ENCODE assay signal across 30 mouse cellular contexts in genomic region chr4:28837669-28838068, GRCm38 (mm10).
"Had no signal": no experiment of that assay in that cellular context is flagged by ENCODE, and none has a peak within 500 bp of the region (broad histone marks: within the 10 kb centered on the region; RNA-seq: fewer than 3 reads in every experiment).

No protein-coding gene starts in this region.

- H3K9me3 ChIP-seq: embryonic facial prominence, embryonic 10.5 days; embryonic facial prominence, embryonic 12.5 days; embryonic facial prominence, embryonic 13.5 days; embryonic facial prominence, embryonic 15.5 days; forebrain, embryonic 10.5 days; forebrain, embryonic 12.5 days; forebrain, embryonic 13.5 days; forebrain, embryonic 15.5 days had no signal

- H3K4me3 ChIP-seq: embryonic facial prominence, embryonic 10.5 days; embryonic facial prominence, embryonic 12.5 days; embryonic facial prominence, embryonic 13.5 days; embryonic facial prominence, embryonic 15.5 days; erythroblast, embryonic 14.5 days; forebrain, embryonic 10.5 days; forebrain, embryonic 12.5 days; forebrain, embryonic 13.5 days; forebrain, embryonic 15.5 days; gastrocnemius, adult 2 months; heart, adult 2 months had no signal

- H3K36me3 ChIP-seq: embryonic facial prominence, embryonic 10.5 days; embryonic facial prominence, embryonic 12.5 days; embryonic facial prominence, embryonic 13.5 days; embryonic facial prominence, embryonic 15.5 days; forebrain, embryonic 10.5 days; forebrain, embryonic 12.5 days; forebrain, embryonic 15.5 days had no signal

- H3K4me1 ChIP-seq: embryonic facial prominence, embryonic 12.5 days; embryonic facial prominence, embryonic 13.5 days; embryonic facial prominence, embryonic 15.5 days; forebrain, embryonic 10.5 days; forebrain, embryonic 12.5 days; forebrain, embryonic 13.5 days had no signal

- H3K9ac ChIP-seq: embryonic facial prominence, embryonic 12.5 days; embryonic facial prominence, embryonic 13.5 days; embryonic facial prominence, embryonic 15.5 days; forebrain, embryonic 12.5 days; forebrain, embryonic 13.5 days; forebrain, embryonic 15.5 days; forebrain, postnatal 0 days had no signal

- H3K27me3 ChIP-seq: embryonic facial prominence, embryonic 12.5 days; embryonic facial prominence, embryonic 13.5 days; embryonic facial prominence, embryonic 15.5 days; forebrain, embryonic 12.5 days; forebrain, embryonic 13.5 days; forebrain, embryonic 15.5 days had no signal

- DNase-seq: cerebellum, adult 18-20 months; cerebellum, adult 2 months; cerebellum, adult 8-10 months; cerebellum, adult 9-10 months; cerebellum, adult 9-11 months; cerebellum, postnatal 10 days; cerebellum, postnatal 14 days; cerebellum, postnatal 25 days; cerebellum, postnatal 36 days; embryo, embryonic 11 days; forebrain, postnatal 0 days; gastrocnemius, adult 2 months; gastrocnemius, postnatal 10 days; gastrocnemius, postnatal 14 days; gastrocnemius, postnatal 25 days; gastrocnemius, postnatal 36 days; heart, adult 11 months; heart, adult 18-20 months; heart, adult 2 months had no signal

- H3K4me2 ChIP-seq: embryonic facial prominence, embryonic 12.5 days; embryonic facial prominence, embryonic 13.5 days; embryonic facial prominence, embryonic 15.5 days; forebrain, embryonic 12.5 days; forebrain, embryonic 13.5 days; forebrain, embryonic 15.5 days had no signal

- ATAC-seq: forebrain, embryonic 13.5 days; forebrain, embryonic 14.5 days; forebrain, embryonic 15.5 days; forebrain, embryonic 16.5 days; forebrain, postnatal 0 days had no signal

- H3K27ac ChIP-seq: embryonic facial prominence, embryonic 10.5 days; embryonic facial prominence, embryonic 12.5 days; embryonic facial prominence, embryonic 13.5 days; embryonic facial prominence, embryonic 15.5 days; forebrain, embryonic 10.5 days; forebrain, embryonic 12.5 days; forebrain, embryonic 13.5 days; forebrain, embryonic 15.5 days; gastrocnemius, adult 2 months; heart, adult 2 months had no signal
